Mouse (Mus musculus) embryonic facial prominence, embryonic 14.5 days (tissue): ENCODE measurements around the gene Srrm1. TPM values are rescaled to one million over a fixed set of nuclear protein-coding genes. Genes with fewer than 3 reads are reported as not detected.

ENCODE experiments used
- ATAC-seq: fragments of 200-750 bp; cut with Nextera tagmentation; 2 replicates; pipeline ENCODE4 v1.8.0; 2017; ENCODE audit warnings: low read depth, moderate number of reproducible peaks, moderate TSS enrichment
- DNase-seq: peaks from one replicate; pipeline ENCODE4 v3.0.0-alpha.2; 2015; ENCODE audit warnings: low spot score
- H3K27ac ChIP-seq: fragments of 300-500 bp; sonication (generic); replicated peaks from 2 replicates; pipeline ENCODE4 v1.5.1; 2014; ENCODE audit warnings: low read depth, mild to moderate bottlenecking, low read length, moderate library complexity
- H3K27me3 ChIP-seq: fragments of 300-500 bp; sonication (generic); replicated peaks from 2 replicates; pipeline ENCODE4 v1.6.1; 2014; ENCODE audit warnings: low read length; ENCODE audit not compliant: control insufficient read depth, insufficient read depth
- H3K36me3 ChIP-seq: fragments of 300-500 bp; sonication (generic); 2 replicates; pipeline ENCODE4 v1.6.1; 2014; ENCODE audit warnings: low read length, mixed read lengths; ENCODE audit not compliant: control insufficient read depth, insufficient read depth
- H3K4me1 ChIP-seq: fragments of 300-500 bp; sonication (generic); 2 replicates; pipeline ENCODE4 v1.6.1; 2014; ENCODE audit warnings: antibody characterized with exemption, low read length; ENCODE audit not compliant: control insufficient read depth, insufficient read depth
- H3K4me2 ChIP-seq: fragments of 300-500 bp; sonication (generic); 2 replicates; pipeline ENCODE4 v1.6.1; 2014; ENCODE audit warnings: low read depth, mild to moderate bottlenecking, low read length, moderate library complexity, mixed read lengths
- H3K4me3 ChIP-seq: fragments of 300-500 bp; sonication (generic); 2 replicates; pipeline ENCODE4 v1.5.1; 2014; ENCODE audit warnings: low read depth, mild to moderate bottlenecking, low read length
- H3K9ac ChIP-seq: fragments of 300-500 bp; sonication (generic); 2 replicates; pipeline ENCODE4 v1.6.1; 2014; ENCODE audit warnings: low read depth, mild to moderate bottlenecking, low read length, moderate library complexity, mixed read lengths
- H3K9me3 ChIP-seq: fragments of 300-500 bp; sonication (generic); 2 replicates; pipeline ENCODE4 v1.6.1; 2016; ENCODE audit warnings: low read length; ENCODE audit not compliant: control insufficient read depth
- WGBS: fragments of 180-500 bp; shearing (Covaris S2); extraction: QIAGEN DNeasy Blood & Tissue Kit; methylation state at CpG from one replicate; pipeline ENCODE4 v1.1.7; 2014; 5-methylcytosine and 5-hydroxymethylcytosine counted together
- polyA plus RNA-seq: library from polyadenylated mRNA; unstranded; fragments of >200 nt; fragmentation: Nextera tagmentation; extraction: Ambion mirVana; gene quantifications from 2 replicates; pipeline ENCODE4 v1.2.1, GENCODE M21; 2014

Gene Srrm1
- polyA plus RNA-seq, 1 experiment from 2014 or later = 163 TPM

DNA sequence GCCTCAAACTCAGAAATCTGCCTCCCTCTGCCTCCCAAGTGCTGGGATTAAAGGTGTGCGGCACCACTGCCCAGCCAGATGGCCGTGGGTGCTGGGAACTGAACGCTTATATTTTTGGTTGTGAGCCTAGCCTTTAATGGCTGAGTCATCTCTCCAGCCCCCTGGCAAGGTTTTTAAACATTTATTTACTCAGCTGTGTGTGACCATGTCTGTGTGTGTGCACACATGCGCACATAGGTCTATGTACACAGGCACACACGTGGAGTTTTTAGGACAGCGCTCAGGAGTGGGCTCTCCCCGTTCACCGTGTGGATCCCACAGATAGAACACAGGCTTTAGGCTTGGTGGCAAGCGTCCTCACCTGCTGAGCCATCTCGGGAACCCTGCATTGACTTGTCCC is 50.9 kb downstream of the Srrm1 start:
- ATAC-seq (no peak), DNase-seq (no peak)
- Histone ChIP-seq H3K36me3 (no peaks in the 10 kb centered on the region), H3K27ac (no peak overlapping the region), H3K9me3 (no peaks in the 10 kb centered on the region), H3K4me3 (no peak overlapping the region), H3K4me1 (peaks cover 9% of the 10 kb centered on the region), H3K9ac (no peak overlapping the region), H3K27me3 (no peaks in the 10 kb centered on the region), H3K4me2 (no peak overlapping the region)
- WGBS = 82% methylated on average over 10 of the region's 10 CpGs

DNA sequence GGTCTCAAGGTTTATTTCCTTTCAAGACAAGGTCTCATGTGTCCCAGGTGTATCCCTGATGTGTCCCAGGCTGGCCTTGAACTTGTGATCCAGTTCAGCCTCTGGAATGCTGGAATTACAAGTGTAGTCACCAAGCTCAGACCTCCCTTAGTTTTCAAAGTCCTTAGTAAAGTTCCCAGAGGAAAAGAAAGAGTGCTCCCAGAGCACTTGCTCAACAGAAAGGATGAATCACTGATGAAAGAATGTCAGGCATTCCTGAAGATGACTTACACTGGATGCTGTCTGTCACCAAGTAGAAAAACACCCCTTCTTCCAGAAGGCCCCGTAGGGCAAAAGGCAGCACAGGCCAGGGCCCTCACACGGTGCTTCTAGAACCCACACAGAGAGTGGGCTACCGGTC is 52.0 kb downstream of the Srrm1 start:
- Histone ChIP-seq H3K4me2 (no peak overlapping the region), H3K9ac (no peak overlapping the region), H3K9me3 (no peaks in the 10 kb centered on the region), H3K4me3 (no peak overlapping the region), H3K36me3 (no peaks in the 10 kb centered on the region), H3K27me3 (no peaks in the 10 kb centered on the region), H3K27ac (no peak overlapping the region), H3K4me1 (peaks cover 9% of the 10 kb centered on the region)
- DNase-seq = no peak
- 39% methylated on average over 3 of the region's 3 CpGs for WGBS
- ATAC-seq = no peak

DNA sequence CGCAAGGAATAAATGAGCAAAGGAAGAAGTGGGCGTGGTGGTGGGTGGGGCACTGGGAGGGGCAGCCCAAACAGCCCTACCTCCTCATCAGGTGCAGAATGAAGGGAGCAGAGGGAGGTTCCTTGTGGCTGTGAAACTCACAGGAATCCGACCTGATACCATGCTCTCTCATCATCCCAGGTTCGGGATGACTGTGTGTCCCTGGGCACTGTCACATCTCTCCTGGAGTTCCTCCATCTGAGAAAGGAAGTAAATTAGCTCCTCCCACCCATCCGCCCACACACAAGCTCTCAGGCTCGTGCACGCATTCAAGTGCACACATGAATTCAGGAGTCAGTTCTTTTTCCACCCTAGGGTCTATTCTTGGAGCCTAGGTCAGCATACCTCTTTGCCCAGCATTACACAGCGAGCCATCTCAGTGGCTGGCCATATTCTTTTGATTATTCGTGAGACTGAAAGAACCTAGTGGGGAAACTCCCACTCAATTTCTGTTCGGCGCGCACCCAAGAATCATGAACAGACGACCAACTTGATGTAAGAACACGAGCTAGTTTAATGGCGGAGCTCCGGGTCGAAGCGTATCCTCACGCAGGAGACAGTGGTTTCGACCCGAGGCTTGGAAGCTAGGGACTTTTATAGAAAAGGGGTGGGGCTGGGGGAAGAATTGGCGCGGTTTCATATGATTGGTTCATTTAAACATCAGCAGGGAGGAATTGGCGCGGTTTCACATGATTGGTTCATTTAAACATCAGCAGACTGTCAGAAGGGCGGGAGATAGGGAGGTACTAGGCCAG is 52.7 kb downstream of the Srrm1 start:
- 87% methylated on average over 26 of the region's 26 CpGs for WGBS
- Histone ChIP-seq H3K9ac (no peak overlapping the region), H3K4me3 (no peak overlapping the region), H3K4me2 (no peak overlapping the region), H3K36me3 (no peaks in the 10 kb centered on the region), H3K9me3 (no peaks in the 10 kb centered on the region), H3K4me1 (peaks cover 9% of the 10 kb centered on the region), H3K27ac (no peak overlapping the region), H3K27me3 (no peaks in the 10 kb centered on the region)
- ATAC-seq (no peak), DNase-seq (no peak)

DNA sequence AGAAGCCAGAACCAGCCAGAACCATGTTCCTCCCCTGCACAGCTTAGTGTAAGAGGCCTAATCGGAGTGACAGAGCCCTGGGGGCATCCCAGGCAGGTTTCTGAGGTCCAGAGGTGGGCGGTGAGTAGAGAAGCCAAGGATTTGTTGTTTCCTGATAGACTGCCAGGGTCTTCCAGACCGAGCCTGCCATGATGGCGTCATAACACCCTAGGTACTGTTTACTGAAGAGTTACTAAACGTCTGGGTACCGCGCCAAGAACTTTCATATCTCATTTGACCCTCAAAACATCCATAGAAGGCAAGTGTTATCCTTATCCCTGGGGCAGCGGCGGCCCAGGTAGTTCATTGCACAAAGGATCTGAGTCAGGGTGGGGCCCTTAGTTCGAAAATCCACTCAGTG is 54.4 kb downstream of the Srrm1 start:
- Histone ChIP-seq H3K27ac (peak overlapping the region; percentile 72; the same call in 1 of the 2 replicates), H3K9me3 (no peaks in the 10 kb centered on the region), H3K9ac (peak overlapping the region; percentile 37; the same call in 1 of the 2 replicates), H3K4me2 (no peak overlapping the region), H3K4me3 (no peak overlapping the region), H3K27me3 (no peaks in the 10 kb centered on the region), H3K4me1 (peaks cover 9% of the 10 kb centered on the region), H3K36me3 (no peaks in the 10 kb centered on the region)
- WGBS = 81% methylated on average over 10 of the region's 10 CpGs
- DNase-seq (no peak), ATAC-seq (no peak)

DNA sequence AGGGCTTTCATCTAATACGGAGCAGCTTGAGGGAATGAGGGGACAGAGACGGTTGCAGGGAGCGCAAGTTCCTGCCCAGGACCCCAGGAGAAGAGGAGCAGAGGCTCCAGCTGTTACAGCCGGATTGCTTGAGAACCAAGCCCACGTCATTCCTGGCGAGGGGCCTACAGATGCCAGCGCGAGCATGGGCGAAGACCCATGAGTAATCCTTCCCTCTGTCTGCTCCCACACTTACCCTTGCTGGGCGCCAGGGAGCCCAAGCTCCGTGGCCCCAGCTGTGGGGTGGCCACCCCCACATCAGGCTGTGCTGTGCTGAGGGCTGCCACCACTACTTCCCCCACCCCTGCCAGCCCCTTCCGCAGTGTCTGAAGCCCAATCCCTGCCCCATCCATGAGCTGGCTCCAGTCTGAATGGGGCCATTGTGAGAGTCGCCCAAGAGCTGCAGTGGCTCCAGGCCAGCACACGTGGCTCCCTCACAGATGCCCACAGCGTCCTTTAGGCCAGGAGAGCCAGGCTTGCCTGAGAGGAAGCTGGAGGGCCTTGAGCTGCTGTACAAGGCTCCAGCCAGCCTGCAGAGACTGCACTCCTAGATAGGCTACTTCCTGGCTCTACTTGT is 55.1 kb downstream of the Srrm1 start:
- Histone ChIP-seq H3K36me3 (no peaks in the 10 kb centered on the region), H3K27me3 (no peaks in the 10 kb centered on the region), H3K4me2 (0 out of 2 replicates have a peak overlapping the region, but pooled peaks have one; percentile 18), H3K9ac (peak overlapping the region; percentile 37), H3K4me3 (no peak overlapping the region), H3K4me1 (peaks cover 9% of the 10 kb centered on the region), H3K9me3 (no peaks in the 10 kb centered on the region), H3K27ac (peak overlapping the region; percentile 72)
- WGBS = 59% methylated on average over 8 of the region's 15 CpGs
- peak; percentile 85 for ATAC-seq
- DNase-seq = peak; percentile 76

DNA sequence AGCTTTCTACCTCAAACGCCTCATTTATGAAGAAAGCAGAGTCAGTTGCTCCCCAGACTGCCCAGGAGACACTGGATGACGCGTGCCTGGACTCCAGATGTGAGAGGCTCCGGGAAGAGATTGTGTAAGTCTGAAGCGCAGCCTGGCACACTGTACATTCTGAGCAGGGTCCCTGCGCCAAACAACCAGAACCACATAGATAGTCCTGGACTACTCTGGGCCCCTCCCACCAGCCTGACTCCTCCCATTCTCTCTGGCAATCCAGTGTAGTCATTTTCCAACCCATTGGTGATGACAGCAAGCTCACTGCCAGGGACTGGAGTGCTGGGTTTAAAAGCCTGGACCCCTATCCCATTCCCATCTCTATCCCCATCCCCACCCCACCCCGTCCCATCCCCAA is 56.0 kb downstream of the Srrm1 start:
- Histone ChIP-seq H3K36me3 (no peaks in the 10 kb centered on the region), H3K9ac (no peak overlapping the region), H3K27me3 (no peaks in the 10 kb centered on the region), H3K4me2 (no peak overlapping the region), H3K27ac (no peak overlapping the region), H3K9me3 (no peaks in the 10 kb centered on the region), H3K4me1 (peaks cover 14% of the 10 kb centered on the region), H3K4me3 (no peak overlapping the region)
- WGBS = 56% methylated on average over 7 of the region's 7 CpGs
- DNase-seq = peak; percentile 24
- no peak for ATAC-seq

DNA sequence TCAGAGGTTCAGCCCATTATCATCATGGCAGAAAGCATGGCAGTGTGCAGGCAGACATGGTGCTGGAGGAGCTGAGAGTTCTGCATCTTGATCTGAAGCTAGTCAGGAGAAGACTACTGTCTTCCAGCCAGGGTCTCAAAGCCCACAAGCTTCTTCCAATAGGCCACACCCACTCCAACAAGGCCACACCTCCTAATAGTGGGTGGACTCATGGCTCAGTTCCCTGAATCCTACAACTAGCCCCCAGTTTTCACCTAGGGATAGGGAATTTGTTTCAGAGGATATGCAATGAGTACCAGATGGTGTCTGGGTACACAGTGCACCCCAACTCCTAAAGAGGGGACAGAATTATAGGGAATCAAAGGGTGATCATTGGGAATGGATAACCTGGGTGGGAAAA is 56.6 kb downstream of the Srrm1 start:
- no peak overlapping the region for H3K4me3 ChIP-seq
- H3K4me1 ChIP-seq = peaks cover 14% of the 10 kb centered on the region
- H3K27ac ChIP-seq = no peak overlapping the region
- no peak overlapping the region for H3K9ac ChIP-seq
- H3K4me2 ChIP-seq = no peak overlapping the region
- H3K36me3 ChIP-seq = no peaks in the 10 kb centered on the region
- no peak for DNase-seq
- H3K9me3 ChIP-seq = no peaks in the 10 kb centered on the region
- no peak for ATAC-seq
- H3K27me3 ChIP-seq = no peaks in the 10 kb centered on the region

DNA sequence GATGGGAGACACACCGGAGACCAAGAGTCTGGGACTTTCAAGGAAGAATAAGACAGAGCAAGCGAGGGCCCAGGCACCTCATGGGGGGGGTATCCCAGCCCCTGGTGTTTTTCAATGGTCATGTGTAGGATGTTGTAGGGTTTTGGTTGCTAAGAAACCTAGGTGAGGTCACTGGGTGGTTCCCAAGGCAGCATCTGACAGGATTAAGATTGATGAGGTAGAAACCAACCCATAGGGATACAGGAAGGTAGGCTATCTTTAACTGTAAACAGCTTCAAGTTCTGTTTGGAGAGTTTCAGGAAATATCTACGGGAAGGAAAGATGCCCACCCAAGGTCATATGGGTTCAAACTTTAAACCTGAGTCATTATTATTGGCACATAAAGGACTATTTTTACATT is 59.3 kb downstream of the Srrm1 start:
- H3K36me3 ChIP-seq = no peaks in the 10 kb centered on the region
- H3K9me3 ChIP-seq = no peaks in the 10 kb centered on the region
- peaks cover 14% of the 10 kb centered on the region for H3K4me1 ChIP-seq
- no peaks in the 10 kb centered on the region for H3K27me3 ChIP-seq
- no peak overlapping the region for H3K9ac ChIP-seq
- H3K27ac ChIP-seq = no peak overlapping the region
- 86% methylated on average over 3 of the region's 3 CpGs for WGBS
- H3K4me2 ChIP-seq = no peak overlapping the region
- DNase-seq (no peak), ATAC-seq (no peak)
- H3K4me3 ChIP-seq = no peak overlapping the region
